Mouse (Mus musculus) lung, postnatal 25 days (tissue): ENCODE measurements at regions not wholly inside any gene's neighbourhood (a gene's known extent, or its start where the extent isn't known, plus 50 kb on each side); places are given as distances from the start of the nearest gene placed in this dataset.

Source experiments
- DNase-seq: peaks from one replicate; pipeline ENCODE4 v3.0.0; 2022; ENCODE audit warnings: low spot score

- DNase-seq = no peak
Observed at GRCm38 (mm10) chr15:5510056-5510455, 266.1 kb upstream of the Ptger4 start.

- no peak for DNase-seq
Observed at GRCm38 (mm10) chr15:5511046-5511445, 267.1 kb upstream of the Ptger4 start.

- DNase-seq = no peak
Observed at GRCm38 (mm10) chr15:5512546-5512945, 268.6 kb upstream of the Ptger4 start.

DNA sequence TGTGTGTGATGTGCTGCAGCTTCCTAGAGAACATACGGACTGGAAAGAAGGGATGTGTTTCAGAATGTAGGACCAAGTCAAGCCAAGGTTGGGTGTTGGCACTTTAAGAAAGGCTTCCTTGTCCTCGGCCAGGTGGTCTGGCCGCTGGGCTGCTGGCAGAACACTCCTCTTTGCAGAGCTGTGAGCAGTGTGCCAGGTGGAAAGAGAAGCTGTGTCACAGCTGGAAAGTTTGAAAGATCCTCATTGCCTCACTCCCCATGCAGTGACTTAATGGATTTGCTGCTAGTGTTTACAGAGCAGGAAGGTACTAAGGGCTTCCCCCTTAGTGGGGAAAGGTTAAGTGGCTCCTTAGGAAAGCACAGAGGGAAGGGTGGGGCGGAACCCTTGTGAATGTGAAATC is 269.2 kb upstream of the Ptger4 start:
- DNase-seq = no peak

DNA sequence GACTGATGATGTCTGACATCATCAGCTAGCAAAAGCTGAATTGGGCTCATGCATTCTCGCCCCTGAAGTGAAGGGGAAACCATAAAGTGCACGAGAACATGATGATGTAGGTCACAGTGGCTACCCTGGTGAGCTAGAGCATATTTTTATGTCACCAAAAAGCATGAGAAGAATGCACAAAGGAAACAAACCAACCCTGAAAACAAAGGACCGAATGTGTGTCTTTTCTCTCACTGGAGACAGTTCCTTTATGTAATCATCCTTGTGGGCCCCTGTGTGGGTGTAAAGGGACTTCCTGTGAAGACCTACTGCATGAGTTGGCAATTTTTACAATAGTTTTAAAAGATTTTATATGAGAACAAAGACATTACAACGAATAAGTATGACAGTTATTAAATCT is 270.2 kb upstream of the Ptger4 start:
- peak; percentile 16 for DNase-seq

- DNase-seq = peak; percentile 19
Observed at GRCm38 (mm10) chr15:5517244-5517966, 273.4 kb upstream of the Ptger4 start.

GRCm38 (mm10) chr15:5519552-5519951 is 275.6 kb upstream of the Ptger4 start:
- no peak for DNase-seq

GRCm38 (mm10) chr15:5519997-5520396 is 276.0 kb upstream of the Ptger4 start:
- no peak for DNase-seq

DNA sequence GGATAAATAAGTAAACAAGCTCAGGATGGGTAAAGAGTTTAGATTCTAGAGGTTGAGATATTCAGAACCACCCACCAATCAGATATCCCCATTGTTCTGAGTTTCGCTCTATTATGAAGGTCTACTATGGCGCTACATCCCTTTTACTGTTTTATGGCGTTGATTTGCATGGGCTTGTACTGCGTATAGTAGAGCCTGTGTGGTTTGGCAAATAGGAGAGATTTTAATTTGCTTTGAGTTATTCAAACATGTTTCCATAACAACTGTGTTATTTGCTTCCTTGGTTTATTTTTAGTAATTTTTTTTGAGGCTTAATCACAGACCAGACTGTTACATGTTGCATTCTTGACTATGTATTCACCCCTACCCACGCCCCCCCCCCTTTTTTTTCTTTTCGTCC is 284.6 kb upstream of the Ptger4 start:
- no peak for DNase-seq

- DNase-seq = no peak
Observed at GRCm38 (mm10) chr15:5533656-5534055, 289.7 kb upstream of the Ptger4 start.

- DNase-seq = no peak
Observed at GRCm38 (mm10) chr15:5537432-5537831, 293.4 kb upstream of the Ptger4 start.

- DNase-seq = peak; percentile 21
Observed at GRCm38 (mm10) chr15:5539301-5539928, 295.4 kb upstream of the Ptger4 start.

DNA sequence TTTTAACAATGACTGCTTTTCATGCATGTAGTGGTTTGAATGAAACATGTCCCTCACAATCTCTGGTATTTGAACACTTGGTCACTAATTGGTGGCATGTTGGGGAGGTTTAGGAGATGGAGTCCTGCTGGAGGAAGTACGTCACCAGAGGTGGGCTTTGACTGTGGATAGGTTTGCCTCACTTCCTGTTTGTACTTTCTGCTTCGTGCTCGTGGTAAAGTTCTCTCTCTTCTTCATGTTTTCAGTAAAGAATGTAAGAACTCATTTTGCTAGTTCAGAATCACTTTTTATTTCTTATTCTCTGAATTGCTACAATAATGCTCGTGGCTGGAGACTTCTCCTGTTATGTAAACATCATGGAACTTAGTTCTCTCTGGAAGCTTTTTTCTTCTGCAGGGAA is 310.5 kb upstream of the Ptger4 start:
- no peak for DNase-seq

GRCm38 (mm10) chr15:5554926-5555325 is 310.9 kb upstream of the Ptger4 start:
- no peak for DNase-seq

DNA sequence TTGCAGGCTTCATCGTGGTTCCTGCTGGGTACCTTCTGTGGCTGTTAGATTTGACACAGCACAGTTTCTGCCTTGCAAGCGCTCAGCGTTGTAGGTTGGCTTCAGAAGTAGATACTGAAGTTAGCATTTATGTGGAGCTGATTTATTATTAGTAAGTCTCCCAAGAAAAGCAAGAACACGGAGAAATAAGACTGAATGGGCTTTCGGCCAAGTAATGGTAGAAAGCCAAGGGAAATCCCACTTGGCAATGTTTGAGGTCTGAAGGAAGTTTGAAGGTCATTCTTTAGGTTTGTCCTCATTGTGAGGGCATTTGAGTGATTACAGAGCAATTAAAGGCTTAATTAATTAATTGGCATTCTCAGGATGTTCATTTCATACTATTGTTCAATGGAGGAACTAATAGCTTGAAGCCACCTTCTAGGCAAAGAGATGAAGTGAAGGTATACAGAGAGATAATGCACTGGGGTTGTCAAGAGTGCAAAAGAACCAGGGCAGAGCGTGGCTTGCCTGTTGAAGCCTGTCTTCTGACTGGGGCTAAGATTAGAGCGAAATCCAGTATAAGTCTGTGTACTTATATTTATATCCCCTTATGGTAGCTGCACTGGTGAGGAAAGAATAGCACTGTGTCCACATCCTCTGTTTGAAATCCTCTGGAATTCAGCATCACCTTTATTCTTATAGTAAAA is 311.5 kb upstream of the Ptger4 start:
- DNase-seq = no peak

DNA sequence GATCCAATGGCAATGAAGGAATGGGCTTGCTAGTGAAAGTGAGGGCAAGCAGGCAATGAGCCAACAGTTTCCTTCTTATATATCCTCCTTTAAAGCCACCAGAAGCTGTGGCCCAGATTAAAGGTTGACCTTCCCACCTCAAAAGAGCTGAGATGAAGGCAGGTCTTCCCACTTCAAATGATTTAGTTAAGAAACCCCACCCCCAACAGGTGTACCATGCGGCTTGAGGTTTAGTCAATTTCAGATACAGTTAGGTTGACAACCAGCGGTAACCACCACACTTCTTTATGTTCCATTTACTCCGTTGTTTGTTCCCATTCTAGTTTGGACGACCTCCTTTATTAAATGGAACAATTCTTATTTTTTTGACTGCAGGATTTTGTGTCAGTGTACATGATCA is 317.8 kb upstream of the Ptger4 start:
- DNase-seq = no peak

GRCm38 (mm10) chr15:5574366-5574765 is 330.4 kb upstream of the Ptger4 start:
- no peak for DNase-seq

DNA sequence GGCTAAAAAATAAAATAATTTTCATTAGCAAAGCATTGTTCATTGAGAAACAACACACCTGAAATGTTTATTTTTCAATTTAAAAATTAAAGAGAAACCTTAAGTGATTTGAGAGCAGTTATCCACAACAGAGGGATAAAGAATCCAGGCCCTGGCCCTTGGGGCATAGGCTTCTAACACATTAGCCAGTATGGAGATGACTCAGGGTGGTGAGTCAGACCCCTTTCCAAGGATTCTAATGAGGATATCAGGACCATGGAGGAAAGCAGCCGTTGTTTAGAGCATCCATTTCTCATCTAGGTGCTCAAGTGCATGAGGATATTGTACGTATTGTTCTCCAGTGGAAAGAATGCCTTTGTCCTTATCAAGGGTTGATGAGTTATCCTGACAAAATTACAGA is 335.6 kb upstream of the Ptger4 start:
- no peak for DNase-seq

DNA sequence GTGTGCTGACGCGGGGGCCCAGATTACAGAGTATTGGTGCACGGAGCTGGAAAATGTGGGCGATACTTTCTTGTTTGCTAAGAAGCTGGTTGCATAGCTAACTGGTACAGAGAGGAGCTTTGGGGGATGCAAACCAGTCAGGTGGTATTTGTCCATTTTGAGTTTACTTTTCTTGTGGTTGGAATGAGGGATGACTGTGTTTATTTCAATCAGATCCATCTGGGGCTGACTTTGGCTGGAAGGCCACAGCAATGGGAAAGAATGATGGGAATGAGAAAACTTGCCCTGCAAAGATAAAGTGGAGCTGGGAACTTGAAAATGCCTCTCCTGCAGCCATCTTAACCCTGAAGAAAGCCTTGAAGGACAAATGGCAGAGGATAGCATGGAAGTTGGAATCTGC is 336.4 kb upstream of the Ptger4 start:
- no peak for DNase-seq

- no peak for DNase-seq
Observed at GRCm38 (mm10) chr15:5584381-5584780, 340.4 kb upstream of the Ptger4 start.

DNA sequence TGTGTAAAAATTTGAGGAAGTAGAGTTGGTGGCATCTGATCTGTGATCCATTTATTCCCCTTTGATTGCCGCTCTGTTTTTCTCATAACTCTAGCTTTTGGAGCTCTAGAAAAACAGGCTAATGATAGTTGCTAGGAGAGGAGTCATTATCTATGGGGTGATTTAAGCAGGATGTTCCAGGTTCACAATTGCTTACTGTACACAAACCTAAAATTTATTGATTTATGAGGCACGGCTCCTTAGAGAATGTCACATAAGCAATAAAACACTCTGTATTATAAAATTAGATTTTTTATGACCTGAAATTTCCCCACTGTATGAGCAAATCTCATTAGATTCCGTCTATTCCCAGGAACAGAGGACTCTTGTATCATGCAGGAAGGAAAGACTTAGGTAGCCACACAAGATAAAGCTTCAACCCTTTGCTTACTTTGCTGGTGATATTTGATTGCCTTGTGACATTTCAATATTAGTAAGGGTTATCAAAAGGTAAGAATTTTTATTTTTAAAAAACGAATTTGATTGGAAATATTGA is 360.8 kb upstream of the Ptger4 start:
- DNase-seq = no peak

DNA sequence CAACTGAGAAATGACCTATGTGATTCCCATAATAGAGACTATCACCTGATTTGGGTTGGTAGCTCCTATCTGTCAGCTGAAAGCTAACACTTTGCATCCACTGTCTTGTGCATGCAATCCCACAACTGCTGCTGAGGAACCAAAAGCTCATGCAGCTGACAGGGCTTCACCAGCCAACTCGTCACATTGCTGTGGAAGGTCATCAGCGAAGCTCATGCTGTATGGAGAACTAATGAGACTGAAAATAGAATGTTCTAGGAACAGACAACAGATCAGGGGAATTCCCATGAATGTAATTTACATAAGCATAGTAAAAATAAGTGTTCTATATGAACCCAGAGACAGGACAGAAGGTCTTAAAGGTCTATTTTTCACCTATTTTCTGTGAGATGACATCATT is 363.5 kb upstream of the Ptger4 start:
- no peak for DNase-seq

GRCm38 (mm10) chr15:5623021-5623420 is 379.0 kb upstream of the Ptger4 start:
- no peak for DNase-seq
